Mouse (Mus musculus): ENCODE results near the gene Tgm1.

GRCm38 (mm10) chr14:55763166-55763565 lies 49.4 kb upstream of the Tgm1 start:
- TF ChIP-seq CTCF (conservative IDR thresholded peaks at IDR 0.05; ENCODE audit: low read length) = no peak
- TF ChIP-seq POU5F1 (IDR thresholded peaks at IDR 0.05; ENCODE audit: borderline replicate concordance, low read length) = no peak
- TF ChIP-seq NANOG (IDR thresholded peaks at IDR 0.05; ENCODE audit: borderline replicate concordance, low read length) = no peak

Measured in E14TG2a.4 (cell line).